Mouse (Mus musculus): Measurements from ENCODE around the gene 4930453N24Rik.

- TF ChIP-seq ZC3H11A (IDR thresholded peaks at IDR 0.05; ENCODE audit: borderline replicate concordance, low read depth, low read length) = no peak
- no peak for TF ChIP-seq MAFK (IDR thresholded peaks at IDR 0.05; ENCODE audit: insufficient read depth, low read depth, low read length)
- no peak for TF ChIP-seq ZNF384 (IDR thresholded peaks at IDR 0.05; ENCODE audit: low read depth, low read length)
- TF ChIP-seq CHD2 (IDR thresholded peaks at IDR 0.05; ENCODE audit: low read depth, low read length) = no peak
Measured at GRCm38 (mm10) chr16:64721542-64721941, 49.4 kb downstream of the 4930453N24Rik start.
